Comparison of ENCODE assay signal across 19 mouse cellular contexts in the genomic region with DNA sequence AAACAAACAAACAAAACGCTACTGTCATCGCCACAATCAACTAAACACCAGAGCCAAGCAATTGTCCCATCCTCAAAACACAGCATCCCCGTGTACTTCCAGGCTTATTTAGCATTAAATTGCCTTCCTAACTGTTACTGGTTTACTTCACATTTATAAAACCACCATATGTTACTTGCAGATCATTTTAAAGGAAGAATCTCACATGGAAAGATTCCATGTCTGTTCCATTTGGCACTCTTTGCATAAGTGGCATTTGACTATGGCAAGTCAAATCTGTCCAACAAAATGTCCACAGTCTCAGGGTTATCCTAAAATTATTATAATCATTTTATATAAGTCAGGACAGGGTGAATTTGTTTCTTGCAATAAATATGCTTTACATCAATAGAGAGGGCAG.
"Had no signal": no experiment of that assay in that cellular context is flagged by ENCODE, and none has a peak within 500 bp of the region (broad histone marks: within the 10 kb centered on the region; RNA-seq: fewer than 3 reads in every experiment).

No protein-coding gene starts in this region.

- H3K9me3 ChIP-seq: lung, embryonic 15.5 days; midbrain, embryonic 13.5 days; midbrain, embryonic 15.5 days; neural tube, embryonic 12.5 days had no signal

- ATAC-seq: liver, postnatal 0 days; midbrain, embryonic 13.5 days; midbrain, embryonic 15.5 days had no signal

- H3K36me3 ChIP-seq: lung, embryonic 15.5 days; midbrain, embryonic 15.5 days; neural tube, embryonic 12.5 days had no signal

- H3K27ac ChIP-seq: lung, embryonic 15.5 days; macrophage; midbrain, embryonic 13.5 days; midbrain, embryonic 15.5 days; neural tube, embryonic 12.5 days had no signal

- DNase-seq: liver, postnatal 0 days; lung, adult 2 months; lung, postnatal 14 days; lung, postnatal 36 days; retina, postnatal 1 day; right cerebral cortex, adult 18-20 months; right cerebral cortex, postnatal 25 days; right cerebral cortex, postnatal 4 days; spleen, adult 18-20 months; thymus, adult 2 months; thymus, postnatal 25 days; thymus, postnatal 4 days had no signal

- H3K4me3 ChIP-seq: lung, embryonic 15.5 days; megakaryocyte, embryonic 14.5 days; midbrain, embryonic 13.5 days; midbrain, embryonic 15.5 days; neural tube, embryonic 12.5 days had no signal

- H3K9ac ChIP-seq: liver, postnatal 0 days; lung, embryonic 15.5 days; midbrain, embryonic 13.5 days; midbrain, embryonic 15.5 days; neural tube, embryonic 12.5 days had no signal

- H3K4me2 ChIP-seq: lung, embryonic 15.5 days; midbrain, embryonic 11.5 days; midbrain, embryonic 13.5 days; midbrain, embryonic 15.5 days; neural tube, embryonic 12.5 days had no signal

- H3K4me1 ChIP-seq: megakaryocyte, embryonic 14.5 days; midbrain, embryonic 13.5 days; midbrain, embryonic 15.5 days; neural tube, embryonic 12.5 days had no signal

- H3K27me3 ChIP-seq: lung, embryonic 15.5 days; megakaryocyte, embryonic 14.5 days; midbrain, embryonic 13.5 days; midbrain, embryonic 15.5 days; neural tube, embryonic 12.5 days had no signal
